Mouse (Mus musculus) embryo, embryonic 10 days (tissue): ENCODE results near the gene Ifna4.

ENCODE experiments used
- DNase-seq: peaks from one replicate; pipeline ENCODE4 v3.0.0-alpha.2; 2015; ENCODE audit warnings: low spot score

Ifna4 gene

DNA sequence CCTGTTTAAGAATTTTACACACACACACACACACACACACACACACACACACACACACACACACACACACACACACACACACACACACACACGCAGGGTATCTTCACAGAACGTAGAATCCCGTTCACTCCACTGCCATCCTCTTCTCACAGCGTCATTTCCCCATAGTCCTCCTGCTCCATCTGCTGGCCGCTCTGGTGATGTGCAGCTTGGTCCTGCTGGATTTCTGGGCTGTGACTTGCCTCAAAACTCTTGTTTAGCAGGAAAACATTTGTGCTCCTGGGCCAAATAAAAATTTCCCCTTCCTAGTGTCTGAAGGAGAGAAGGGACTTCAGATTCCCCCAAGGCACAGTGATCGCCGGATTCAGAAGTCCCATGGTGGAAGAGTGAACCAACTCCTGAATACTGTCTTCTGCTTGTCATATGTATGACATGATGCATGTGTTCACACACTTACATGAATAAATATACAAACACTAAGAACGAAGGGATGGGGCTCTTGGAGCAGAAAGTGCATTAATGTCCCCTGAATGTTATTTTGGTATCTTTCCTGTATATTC lies 25.8 kb downstream of the Ifna4 start:
- DNase-seq, result peak; percentile 91

DNA sequence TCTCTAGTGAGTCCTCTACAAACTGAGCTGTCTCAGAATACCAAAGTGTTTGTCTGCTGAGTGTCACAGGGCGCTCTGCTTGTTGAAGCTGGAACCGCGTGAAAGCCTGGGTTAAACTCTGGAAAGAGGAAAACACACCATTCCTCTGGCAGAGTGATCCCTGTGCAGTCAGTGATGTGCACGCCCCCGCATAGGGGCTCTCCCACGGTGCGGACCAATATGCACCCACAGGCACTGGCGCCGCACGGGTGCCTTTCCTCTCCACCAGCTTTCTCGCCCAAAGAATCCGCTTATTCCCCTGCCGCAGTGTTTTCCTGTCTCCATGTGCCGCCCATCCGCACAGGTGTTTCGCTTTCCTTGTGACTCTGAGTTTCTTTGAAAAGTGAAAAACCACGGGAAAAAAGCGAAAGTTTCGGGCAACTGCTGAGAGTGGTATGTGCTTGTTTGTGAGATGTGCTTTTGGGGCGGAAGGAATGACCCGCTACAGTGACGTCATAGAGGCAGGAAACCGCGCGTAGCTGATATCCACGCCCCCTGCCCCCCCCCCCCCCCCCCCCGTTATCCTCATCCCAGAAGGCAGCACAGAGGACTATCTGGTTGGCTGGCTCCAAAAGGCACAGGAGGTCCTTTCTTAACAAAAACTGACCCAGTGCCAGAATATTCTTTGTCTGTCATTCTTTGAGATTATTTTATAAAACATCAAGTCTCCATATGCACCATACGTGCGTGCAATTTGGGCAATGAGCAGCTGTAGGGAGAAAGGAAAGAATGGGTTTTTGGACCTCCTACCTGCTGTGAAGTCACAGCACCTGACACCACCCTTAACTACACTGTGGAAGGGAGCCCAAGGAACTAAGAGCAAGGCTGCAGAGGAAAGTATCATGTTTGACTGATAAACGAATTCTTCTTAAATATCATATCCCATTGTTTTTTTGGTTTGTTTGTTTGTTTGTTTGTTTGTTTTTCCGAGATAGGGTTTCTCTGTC lies 26.6 kb downstream of the Ifna4 start:
- peak; percentile 80 for DNase-seq

DNA sequence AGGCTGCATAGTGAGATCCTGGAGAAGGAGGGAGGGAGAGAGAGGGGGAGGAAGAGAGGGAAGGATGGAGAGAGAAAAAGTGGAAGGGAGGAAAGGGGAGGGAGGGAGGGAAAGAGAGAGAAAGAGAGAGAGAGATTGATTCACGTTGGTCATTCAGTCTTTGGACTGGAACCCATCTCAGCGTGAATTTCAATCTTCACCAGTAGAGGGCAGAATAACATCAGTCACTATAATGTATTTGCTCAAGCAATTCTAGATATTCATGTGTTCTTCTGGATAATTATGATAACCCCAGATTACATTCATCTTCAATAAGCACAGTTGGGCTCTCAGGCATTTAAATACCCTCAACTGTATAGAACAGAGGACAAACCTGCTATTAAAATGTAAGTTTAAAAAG lies 31.0 kb downstream of the Ifna4 start:
- DNase-seq, result peak; percentile 78

DNA sequence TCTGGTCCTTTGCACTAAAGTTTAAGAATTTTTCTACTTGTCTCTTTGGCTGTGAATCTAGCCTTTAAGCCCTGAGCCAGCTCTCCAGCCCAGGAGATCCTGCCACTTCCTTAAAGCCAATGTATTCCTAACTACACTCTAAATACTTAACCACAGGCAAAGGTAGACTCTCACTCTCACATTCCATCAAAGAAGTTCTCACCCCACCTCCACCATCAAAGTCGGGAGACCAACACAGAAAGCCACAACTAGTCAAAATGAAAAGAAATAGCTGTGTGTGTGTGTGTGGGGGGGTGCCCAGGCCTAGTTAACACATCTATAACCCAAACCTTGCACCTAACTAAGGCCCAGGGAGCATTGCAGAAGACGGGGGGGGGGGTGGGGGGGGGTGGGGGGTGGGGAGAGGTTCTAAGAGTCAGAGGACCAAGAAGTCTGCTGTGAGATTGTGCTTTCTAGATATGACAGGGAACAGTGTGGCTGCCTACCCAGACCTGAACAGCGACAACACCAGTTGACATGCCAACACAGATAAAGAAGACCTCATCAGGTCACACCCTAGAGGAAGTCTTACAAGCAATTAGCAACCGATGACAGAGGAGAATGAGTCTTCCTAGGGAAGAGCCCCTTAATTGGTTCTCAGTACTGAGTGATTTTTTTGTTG lies 33.9 kb downstream of the Ifna4 start:
- no peak for DNase-seq

DNA sequence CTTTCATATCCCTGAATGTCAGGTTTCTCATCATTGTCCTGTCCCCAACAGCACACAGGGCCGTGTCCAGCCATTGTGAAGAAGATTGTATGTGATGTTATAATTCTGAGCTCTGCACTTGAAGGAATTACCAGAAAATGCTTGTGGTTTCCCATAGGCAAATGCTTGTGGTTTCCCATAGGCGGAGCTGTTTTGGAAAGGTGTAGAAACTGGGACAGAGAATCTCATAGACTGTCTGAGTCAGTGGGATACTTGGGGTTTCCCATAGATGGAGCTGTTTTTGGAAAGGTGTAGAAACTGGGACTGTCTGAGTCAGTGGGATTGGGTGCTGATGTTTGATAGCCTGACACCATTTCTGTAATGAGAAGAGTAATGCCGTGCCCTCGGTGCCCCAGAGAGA lies 34.9 kb downstream of the Ifna4 start:
- no peak for DNase-seq

DNA sequence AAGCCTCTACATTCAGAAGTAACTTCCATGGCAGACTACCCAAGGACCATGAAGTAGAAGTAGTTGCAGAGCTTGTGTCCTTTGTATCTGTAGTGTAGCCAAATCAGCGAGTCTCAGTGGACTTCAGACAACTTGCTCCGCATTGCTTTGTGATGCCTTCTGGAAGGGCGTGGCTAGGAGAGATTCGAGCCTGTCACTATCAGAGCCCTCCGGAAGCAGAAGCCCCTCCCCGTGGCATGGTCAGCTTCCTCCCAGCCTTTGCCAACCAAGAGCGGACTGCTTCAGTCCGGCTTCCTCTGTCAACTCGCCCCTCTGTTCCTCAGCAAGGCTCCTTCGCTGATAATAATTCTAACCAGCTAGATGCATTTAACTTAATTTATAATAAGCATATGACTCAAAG lies 36.6 kb downstream of the Ifna4 start:
- DNase-seq, result peak; percentile 11

DNA sequence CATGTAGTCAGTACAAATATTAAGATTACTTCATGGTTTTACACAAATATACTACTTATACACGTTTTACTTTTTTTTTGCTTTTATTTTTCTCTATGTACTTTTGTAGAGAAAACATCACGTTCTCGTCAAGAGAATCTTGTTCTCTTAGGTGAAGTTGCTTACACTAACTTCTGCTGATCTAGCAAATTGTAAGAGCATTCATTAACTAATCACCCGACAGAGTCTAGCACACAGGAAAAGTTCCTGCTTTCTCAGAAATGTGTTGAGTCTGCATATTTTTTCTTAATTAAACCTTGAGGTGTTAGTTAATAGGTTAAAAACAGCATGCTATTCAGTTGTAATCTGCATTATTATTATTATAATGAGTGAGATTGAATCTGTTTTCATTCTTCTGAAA lies 37.1 kb downstream of the Ifna4 start:
- no peak for DNase-seq

DNA sequence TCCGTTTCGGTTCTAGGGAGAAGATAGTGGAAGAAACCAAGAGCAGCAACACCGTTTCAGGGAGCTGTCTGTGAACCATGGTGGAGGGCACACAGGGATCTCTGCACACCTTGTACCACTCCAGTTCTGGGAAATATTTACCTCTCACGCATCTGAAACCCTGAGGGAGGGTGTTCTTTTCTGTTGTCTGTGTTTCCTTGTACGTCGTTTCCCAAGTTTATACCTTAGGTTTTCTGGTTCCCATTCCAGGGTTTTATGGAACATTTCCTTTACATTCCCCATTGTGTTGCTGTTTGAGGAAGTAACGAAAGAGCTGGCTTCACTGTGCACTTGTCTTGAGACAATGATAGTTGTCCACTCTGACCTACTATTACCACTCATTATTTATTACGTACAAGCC lies 38.4 kb downstream of the Ifna4 start, which contains the start of gene Ifne:
Gene Ifne, minus strand, starts transcription at position 101 of the 400 bp plus-strand sequence.
- no peak for DNase-seq

DNA sequence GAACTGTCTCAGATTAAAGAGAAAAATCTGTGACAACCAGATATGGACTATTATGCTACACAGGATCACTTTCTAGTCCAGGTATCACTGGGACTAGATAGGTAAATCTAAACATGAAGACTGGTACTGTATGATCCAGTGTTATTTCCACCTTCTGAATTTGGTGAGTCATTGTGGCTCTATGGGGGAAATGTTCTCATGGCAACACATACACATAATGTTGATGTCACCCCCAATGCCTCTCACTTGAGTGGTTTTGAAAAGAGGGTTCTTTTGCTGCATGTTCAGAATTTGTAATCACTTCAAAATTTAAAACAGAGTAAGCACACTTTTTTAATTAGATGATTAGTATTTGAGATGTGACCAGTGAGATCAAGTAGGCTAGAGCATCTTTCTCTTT lies 46.6 kb downstream of the Ifna4 start:
- DNase-seq, result no peak
